Mouse (Mus musculus) c-Kit-positive CD71-positive TER-119-positive erythroid progenitor cells, embryonic 14.5 days (primary cell): ENCODE measurements around the gene Phactr2.
A peak's percentile ranks its signal among the peaks of the same experiment; 100 is the strongest.
"Not testable (repeated sequence)": the region's sequence is repeated elsewhere in the genome, so short reads cannot be mapped to it uniquely, and the experiment has no call there.

Experiments
- DNase-seq: peaks from one replicate; pipeline ENCODE4 v3.0.0-alpha.2; 2013; ENCODE audit warnings: low spot score

The Phactr2 gene

DNA sequence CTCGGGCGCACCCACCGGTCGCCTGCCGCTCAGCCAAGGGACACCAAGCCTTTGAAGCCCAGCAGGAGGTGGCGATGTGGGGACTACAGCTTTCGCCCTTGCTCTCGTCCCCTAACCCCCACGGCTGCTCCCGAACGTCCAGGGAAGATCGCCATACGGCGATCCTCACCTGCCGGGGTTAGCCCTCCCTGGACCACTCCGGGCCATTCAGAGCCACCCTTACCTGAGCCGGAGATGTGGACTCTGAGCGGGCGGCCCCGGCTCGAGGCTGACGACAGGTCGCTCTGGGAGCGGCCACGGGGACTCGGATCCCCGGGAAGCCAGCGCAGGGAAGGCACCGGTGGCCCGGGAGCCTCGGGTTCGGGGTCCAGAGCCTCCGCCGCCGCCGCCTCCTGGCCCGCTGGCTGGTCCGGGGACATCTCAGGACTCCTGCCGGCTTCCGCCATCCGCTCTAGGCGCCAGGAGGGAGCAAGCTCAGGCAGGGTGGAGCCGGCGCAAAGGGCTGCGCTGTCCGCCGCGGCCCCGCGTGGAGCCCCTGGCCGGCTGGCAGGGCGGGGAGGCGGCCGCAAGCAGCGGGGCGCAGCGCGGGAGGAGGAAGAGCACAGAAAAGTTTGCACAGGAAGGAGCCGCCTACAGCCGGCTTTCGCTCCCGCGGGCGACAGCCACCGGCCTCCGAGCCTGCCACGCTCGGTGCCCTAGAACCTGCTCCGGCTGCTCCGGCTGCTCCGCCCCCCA lies at the start of gene Phactr2:
Phactr2 (minus strand) TSS at position 580 of the 735 bp plus-strand sequence.
- no peak for DNase-seq

DNA sequence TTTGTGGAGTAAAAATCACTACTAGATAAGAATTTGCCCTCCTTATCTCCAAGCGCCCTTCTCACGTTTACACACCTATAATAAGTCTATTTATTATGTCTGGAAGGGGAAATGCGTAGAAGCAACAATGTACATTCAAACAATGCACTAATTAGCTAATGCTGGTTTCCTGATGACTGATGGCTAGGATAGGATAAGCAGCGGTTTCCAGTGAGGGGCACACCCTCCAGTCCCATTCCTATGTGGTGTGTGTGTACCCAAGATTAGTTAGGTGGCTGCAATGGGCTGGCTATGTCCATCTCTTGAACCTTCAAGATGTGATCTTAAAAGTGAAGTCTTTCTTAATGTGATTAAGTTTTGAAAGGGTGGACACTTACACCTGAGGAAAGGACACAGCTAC lies 47.6 kb upstream of the Phactr2 start:
- DNase-seq = peak; percentile 61

DNA sequence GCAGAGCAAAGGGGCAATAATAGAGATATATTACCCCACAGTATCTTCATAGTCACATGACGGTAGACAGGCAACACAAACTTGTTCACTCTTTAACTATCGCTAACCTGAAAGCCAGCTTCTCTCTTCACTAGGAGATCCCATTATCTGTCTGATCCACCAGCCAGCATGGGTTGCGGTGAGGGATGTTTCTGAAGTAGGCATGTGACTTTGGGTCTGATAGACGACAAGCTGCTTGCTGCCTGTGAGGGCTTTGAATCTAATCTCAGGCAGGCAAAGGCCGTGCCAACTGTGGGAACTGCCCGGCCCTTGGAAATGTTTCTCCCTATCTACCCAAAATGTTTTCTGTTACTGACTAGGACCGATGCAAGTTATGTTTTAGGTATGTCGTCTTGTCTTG lies 28.2 kb upstream of the Phactr2 start:
- DNase-seq = peak; percentile 82

DNA sequence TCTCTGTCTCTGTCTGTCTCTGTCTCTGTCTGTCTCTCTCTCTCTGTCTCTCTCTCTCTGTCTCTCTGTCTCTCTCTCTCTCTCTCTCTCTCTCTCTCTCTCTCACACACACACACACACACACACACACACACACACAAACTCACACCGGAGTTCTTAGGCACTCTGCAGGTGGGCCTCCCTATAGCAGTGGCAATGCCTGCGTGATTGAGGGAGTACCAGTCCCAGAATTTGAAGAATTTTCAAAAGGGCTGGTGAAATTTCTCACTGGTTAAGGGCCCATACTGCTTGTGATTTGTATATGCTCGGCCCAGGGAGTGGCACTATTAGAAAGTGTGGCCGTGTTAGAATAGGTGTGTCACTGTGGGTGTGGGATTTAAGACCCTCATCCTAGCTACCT lies 27.3 kb upstream of the Phactr2 start:
- DNase-seq = peak; percentile 21

DNA sequence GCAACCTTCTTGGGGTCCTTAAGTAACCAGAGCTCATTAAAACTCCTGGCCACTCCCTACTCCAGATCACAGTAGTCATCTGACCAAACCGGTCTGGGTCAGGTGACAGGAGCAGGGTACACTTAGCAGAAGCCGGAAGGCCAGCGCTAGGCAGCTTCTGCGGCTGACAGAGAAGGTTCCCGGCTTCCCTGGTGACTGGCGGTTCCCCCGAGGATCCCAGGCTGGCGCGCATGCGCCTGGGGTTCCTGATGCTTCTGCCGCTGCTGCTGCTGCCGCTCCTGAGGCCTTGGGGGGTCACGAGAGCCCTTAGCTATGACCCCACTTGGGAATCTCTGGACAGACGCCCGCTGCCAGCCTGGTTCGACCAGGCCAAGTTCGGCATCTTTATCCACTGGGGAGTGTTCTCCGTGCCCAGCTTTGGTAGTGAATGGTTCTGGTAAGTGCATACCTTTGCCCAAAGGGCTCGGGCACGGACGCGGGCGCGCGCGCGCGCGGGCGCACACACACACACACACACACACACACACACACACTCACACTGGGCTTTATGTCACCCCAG lies 26.8 kb upstream of the Phactr2 start:
- DNase-seq = peak; percentile 87

DNA sequence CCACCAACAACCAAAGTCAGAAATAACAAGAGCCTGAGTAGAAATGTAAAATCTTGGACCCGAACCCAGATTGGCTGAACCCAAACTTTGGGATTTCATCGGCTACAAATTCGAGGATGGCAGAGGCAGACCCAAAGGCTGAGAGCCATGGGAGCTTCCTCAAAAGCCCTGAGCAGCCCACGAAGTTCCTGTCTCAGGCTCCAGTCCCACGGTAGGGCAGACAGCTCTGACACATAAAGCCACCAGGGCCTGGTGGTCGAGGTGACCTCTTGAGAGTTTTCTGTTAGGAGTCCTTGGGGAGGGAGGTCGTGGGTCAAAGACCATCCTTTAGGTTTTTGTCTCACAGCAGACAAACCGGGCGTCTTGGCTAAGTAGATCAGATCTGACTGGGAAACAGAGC lies 26.3 kb upstream of the Phactr2 start:
- DNase-seq = no peak

DNA sequence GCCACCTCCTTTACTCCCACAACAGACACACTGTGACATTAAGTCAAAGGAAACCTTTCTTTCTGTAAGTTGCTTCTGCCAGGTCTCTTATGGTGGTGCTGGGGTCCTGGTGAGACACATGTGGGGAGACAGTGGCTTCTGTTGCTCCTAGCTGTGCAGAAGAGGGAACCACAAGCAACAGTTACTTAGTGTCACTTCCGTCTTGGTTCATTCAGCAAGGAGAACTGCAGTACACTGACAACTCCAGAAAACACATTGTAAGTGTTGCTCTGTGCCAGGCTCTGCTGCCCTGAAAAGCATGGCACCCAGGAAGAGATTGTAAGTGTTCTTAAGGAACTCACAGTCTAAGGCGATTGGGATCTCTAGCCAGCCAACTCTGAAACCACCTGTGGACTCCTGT lies 25.1 kb upstream of the Phactr2 start, which contains the start of gene Fuca2:
Fuca2 (plus strand) TSS at position 210 of the 400 bp plus-strand sequence.
- DNase-seq = no peak

DNA sequence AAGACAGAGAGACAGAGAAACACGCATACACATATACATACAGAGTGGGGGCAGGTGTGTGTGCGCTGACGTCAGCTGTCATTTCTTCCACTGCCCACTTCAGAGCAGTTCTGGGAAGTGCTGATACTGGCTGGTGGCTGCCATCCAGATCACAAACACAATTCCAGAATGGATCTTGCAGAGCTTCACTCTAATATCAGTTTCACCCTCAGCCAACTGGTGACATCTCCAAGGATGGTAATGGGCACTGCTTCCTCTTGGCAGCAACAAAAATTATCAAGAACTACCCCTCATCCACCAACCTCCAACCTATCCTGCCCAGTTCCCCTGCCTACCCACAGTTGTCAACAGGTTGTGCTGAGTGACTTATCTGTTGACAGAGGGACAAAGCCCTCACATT lies 22.1 kb upstream of the Phactr2 start:
- DNase-seq = no peak

DNA sequence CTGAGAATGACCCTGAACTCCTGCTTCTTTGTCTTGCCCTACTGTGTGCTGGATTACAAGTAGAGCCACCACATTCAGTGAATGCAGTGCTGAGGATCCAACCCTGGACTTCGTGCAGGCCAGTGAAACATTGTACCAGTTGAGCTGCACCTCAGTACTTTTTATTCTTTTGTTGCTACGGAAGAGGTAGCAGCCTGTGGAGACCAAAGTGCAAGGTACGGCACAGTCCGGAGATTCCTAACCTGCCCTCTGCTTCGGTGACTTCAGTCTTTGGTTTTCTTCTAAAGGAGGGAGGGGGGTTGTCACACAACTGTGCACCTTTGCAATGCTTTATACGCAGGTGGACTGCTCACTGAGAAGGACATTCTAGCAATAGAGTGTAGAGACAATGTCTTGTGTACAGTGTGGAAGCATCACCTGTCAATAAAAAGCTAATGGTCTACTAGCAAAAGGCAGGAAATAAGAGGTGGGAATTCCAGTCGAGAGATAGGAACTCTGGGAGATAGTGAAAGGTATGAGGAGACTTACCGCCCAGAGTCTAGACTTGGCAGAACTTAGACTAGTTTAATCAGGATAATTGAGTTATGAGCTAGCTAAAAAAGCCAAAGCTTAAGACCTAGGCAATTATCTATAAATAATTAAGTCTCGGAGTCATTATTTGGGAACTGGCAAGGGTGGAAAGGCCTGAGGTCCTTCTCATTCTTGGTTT lies 19.9 kb upstream of the Phactr2 start:
- no peak for DNase-seq

DNA sequence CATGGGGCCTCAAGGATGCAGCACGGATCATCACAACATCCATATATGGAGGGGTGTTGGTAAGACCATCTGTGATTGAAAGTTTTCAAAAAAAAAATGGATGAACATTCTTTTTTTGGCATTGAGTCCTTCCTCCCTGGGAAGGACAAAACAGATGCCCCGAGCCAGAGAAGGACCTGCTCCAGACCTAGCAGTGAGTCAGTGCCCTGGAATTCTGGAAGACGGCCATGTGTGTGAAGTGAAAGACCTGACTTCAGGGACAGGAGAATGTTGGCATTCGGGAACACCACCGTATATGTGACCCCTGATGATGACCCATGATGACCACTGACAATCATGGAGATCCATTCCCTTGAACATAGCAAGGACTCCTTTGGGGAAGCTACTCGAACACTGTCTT lies 15.5 kb upstream of the Phactr2 start:
- no peak for DNase-seq

DNA sequence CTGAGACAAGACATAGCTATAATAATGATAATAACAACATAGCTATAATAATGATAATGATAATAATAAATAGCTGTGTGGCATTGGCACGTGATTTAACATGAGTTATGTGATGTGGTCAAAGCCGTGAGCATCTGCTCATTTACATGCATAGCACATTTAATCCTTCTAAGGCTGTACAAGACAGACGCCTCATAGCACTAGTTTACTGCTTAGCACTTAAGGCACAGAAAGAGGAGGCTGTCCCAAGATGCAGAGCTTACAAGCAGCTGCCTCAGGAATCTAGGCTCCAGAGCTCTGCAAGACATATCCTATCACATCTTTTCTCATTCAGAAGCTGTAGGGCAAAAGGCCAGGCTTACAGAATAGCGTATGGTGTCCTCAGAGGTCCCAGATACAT lies 11.7 kb upstream of the Phactr2 start:
- no peak for DNase-seq

DNA sequence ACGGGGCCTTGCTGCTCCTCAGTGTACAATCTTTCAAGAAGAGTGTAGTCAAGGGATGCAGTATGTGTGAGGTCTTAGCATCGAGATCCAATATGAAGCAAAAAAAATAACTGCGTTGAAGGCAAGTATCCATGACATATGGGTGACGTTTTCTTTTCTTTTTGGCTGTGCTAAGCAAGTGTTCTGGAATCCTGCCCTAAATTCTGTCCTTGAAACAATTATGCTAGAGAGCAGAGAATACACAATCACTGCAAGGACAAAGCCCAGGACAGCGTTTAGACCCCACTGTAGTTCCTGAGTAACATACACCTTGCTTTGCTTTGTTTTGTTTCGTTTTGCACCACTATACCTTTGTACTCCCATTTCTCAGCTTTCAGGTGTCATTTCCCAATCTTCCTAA lies 5.1 kb upstream of the Phactr2 start:
- DNase-seq = no peak

DNA sequence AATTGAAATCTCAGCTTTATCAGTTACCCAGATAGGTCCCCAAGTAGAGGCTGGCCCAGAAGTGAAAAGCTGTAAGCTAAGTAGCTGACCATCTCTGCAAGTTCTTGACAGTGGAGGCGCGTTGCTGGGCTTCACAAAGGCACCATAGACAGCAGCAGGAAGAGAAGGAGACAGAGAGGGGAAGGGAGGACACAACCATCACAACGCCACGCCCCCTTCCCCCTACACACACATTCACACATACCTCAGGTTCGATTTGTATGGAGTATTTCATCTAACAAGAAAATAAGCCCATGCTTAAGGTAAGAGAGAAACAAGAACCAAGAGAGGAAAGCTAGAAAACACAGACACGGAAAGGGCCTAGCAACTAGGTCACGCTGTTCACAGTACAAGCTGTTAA lies 909 bp upstream of the Phactr2 start:
- DNase-seq = no peak

DNA sequence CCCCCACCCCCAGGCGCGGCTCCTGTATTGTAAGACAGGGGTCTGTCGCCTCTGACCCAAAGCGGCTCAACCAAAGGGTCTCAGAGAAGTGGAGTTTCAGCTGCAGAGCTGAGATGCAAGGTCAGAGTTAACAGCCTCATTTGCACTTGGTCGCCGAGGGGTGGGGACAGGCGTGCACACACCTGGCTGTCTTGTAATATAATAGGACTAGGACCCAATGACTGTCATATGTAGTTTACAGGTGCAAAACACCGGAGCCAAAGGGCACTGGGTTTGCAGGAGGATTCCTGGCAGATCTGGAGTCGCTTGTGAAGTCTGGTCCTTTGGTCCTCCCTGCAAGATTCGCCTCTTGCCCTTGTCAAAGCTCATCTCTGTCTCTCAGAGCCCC lies 350 bp upstream of the Phactr2 start:
- no peak for DNase-seq

DNA sequence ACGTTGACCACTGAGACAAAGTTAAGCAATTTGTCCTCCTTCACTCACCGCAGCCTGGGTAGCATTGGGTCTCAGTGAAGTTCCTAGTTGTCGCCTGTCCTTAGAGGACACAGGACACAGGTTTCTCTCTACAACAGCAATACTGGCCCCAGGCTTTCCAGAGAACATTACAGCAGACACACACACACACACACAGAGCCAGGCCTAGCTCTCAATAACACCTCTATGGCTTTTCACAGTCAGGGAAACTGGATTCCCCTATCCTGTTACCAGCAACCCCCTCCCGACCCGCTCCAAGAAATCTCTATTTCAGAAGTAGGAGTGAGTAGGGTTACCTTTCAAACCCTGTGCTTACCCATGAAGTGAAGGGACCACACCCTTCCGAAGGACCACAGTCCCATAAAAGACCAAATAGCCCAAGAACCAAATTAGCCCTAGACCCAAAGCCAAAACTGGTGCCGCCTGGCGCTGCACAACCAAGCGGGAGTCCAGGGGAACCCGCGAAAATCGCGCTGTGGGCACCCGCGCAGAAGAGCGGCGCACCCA lies 852 bp downstream of the Phactr2 start:
- DNase-seq = no peak

DNA sequence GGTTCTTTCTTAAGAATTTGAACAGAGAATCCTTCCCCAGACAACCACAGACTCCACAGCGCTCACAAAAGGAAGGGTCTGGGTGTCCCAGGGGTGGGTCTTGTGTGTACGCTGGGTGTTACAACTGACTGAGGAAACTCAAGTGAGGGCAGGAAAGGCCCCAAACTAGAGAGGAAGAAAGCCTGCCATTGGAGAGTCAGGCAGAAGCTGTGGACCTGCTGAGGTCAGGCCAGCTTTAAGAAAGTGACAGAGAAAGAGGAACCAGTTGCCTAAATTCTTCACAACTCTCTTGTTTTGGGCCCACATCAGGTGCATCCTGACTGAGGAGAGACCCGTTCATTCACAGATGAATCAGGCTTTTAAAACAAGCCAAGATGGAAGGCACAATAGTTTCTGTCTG lies 4.0 kb downstream of the Phactr2 start:
- no peak for DNase-seq

DNA sequence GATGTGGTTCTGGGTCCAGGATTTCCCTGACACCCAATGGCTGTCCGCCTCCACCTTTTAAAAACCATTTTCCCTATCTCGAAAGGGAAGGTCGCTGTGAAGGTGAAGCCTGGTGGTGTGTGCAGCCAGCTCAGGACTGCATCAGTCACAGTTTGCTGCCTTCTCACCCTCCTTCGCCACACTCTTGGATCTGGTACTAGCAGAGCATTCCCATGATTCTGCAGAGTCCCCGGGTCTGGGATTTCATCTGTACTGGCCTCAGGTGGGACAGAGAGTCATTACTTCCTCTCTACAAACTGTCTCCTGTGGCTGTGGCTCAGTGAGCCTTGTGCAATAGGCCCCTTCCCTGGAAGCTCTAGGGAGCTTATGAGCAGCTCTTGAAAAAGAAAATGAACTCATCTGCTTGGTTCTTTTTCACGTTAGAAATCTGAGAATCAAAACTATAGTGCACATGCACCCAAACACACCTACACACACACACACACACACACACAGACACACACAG lies 6.1 kb downstream of the Phactr2 start:
- DNase-seq = not testable (repeated sequence)

DNA sequence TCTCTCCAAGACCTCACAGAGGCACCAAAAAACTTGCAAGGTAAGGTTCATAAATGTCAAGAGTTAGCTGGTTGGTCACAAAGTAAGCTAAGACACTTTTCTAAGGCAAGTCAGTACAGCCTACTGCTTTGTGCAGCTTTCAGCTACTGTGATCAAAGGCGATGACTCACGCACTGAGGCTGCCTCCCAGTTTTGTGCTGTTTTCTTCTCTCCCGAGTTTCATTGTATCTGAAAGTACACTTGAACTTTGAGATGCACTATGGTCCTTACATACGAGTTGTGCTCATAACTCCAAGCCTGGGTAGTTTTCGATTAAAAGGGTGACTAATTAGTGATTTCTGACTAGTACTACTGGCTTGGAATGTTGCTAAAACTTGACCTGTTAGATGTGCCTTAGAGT lies 7.3 kb downstream of the Phactr2 start:
- no peak for DNase-seq

DNA sequence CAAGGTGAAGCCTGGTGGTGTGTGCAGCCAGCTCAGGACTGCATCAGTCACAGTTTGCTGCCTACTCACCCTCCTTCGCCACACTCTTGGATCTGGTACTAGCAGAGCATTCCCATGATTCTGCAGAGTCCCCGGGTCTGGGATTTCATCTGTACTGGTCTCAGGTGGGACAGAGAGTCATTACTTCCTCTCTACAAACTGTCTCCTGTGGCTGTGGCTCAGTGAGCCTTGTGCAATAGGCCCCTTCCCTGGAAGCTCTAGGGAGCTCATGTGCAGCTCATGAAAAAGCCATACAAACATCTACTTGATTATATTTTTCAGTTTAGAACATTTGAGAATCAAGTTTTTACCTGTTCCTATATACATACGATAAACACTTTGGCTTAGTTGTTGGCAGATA lies 9.9 kb downstream of the Phactr2 start:
- DNase-seq = not testable (repeated sequence)

DNA sequence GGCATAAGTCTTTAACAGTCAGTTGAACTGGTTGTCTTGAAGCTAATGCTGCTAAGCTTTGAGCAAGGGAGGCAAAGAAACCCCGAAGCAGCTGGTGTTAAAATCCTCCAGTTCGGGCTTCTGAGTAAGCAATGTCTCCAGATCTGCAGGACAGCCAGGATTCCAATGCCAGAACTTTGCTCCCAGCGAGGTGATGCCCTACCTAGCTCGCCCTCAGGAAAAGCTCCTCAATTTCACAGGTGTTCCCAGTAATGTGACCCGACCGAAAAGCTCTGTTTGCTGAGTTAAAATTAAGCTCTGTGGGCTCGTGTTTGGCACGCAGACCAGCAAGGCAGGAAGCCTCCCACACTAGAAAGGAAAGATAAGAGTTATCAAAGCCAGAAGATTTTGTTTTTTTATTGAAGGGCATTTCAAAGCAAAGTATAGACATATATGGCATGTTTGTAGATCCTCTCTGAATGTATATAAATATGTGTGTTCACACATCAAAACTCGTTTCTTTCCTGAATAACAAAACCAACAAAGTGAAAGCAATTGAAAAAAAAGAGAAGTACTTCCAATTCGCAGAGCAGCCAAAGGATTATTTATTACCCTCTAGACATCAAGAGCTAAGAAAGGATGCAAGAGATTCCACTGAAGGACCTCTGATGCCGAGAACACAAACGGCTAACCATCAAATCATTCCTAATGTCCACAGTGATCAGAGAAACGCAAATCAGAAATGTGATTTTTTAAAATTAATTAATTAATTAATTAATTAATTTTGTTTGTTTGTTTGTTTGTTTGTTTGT lies 20.8 kb downstream of the Phactr2 start:
- DNase-seq = no peak

DNA sequence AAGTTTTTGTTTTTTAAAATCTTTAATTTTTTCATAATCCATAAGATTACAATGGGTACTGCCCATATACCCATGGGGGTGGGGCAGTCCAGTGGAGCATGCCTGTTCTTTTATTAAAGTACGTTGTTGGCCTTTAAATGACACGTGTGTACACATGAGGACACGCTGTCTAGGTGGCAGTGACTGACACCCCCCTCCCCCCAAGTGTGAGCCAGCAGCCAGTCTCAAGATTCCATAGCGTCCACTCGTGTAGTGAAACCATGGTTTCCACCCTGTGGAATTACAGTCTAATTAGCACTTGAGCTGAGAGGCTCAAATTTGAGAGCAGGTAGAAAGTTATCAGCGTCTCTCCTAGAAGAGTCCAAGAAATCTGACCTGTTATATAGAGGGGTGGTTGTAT lies 22.6 kb downstream of the Phactr2 start:
- DNase-seq = no peak
